Mouse (Mus musculus): ENCODE data around the gene Grm2.
"Not testable (repeated sequence)": the region's sequence is repeated elsewhere in the genome, so short reads cannot be mapped to it uniquely, and the experiment has no call there.

Grm2 gene

DNA sequence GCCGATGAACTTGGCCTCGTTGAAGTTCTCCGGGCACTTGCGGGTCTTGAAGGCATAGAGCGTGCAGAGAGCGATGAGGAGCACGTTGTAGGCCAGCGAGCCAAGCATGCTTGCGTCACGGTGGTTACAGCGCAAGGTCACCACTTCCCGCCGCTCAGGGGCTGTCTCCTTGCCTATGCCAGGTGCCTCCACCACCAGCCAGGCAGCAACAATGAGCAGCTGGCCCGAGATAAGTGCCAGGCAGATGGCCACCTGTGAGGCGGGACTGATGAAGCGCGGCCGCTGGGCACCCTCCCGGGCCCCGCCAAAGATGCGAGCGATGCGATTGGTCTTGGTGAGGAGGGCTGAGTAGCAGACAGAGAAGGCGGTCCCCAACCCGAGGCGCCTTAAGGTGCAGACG is 8.7 kb downstream of the Grm2 start:
- no peak for DNase-seq

DNA sequence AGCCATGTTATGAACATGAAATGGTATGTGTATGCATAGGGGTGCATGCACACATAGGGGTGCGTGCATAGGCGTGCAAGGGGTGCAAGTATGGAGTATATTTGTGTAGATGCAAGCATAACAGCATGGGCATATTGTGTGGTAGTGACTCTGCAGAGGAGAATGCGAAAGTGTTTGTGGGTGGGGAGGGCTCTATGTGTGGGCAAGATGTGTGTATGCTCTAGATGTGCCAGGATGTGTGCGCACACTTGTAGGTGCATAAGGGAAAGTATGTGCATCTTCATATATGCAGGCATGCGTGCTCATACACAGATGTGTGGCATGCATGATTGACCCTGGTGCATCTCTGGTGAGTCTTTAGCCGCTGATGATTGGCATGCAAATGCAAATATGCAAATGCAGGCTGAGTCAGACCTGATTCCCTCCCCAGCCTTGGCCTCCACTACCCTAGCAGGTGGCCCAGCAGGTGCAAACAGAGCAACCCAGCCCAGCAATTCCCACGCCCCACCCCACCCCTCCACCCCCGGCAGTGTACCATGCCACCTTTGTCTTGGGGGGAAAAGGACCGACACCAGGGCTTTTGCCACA is 10.1 kb downstream of the Grm2 start:
- DNase-seq: no peak

DNA sequence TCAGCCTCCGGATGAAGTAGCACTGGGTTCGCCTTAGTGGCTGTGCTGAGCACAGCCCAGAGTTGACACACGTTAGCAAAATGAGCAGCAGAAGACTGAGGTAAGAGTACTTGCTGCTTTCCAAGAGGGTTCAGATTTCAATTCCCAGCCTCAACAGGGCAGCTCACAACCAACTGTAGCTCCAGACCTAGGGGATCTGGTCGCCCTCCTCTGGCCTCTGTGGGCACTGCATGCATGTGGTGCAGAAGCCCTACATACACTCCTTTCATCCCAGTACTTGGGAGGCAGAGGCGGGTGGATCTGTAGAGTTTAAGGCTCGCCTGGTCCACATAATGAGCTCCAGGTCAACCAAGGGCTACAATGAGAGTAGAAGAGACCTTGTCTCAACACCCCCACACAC is 12.1 kb downstream of the Grm2 start:
- DNase-seq: no peak

DNA sequence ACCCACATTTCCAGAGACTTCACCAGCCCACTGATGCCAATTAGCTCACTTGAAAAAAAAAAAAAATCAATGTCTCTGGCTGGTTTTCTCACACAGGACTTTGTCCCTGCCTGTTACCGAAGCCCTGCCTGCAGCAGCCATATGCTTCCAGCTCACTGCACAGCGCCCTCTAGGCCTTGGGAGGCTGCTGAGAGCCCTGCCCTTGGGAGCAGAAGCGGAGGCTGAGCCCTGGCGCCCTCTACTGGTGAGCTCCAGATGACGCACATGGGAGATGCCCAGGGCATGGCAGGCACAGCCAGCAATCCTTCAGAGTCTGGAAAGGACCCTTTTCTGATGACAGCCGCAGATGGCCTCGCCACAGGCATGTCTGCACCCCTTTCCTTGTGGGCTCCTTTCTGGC is 12.8 kb downstream of the Grm2 start:
- peak; percentile 76 to 86 for DNase-seq

DNA sequence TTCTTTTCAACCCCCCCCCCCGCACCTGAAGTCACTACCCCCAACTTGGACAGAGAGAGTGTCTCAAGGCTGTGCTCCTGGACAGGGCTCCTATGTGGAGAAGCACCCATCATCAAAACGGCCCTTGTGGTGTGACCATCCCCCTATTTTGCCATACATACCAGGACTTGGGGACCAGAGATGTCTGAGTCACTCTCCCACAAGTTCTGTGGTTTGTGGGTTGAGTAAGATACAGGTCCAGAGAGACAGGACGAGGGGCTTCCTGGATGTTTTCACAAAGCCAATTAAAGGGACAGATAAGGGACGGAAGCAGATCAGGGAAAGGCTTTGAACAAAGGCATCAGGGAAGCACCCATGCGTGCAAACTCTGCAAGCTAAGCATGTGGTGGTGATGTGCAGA is 14.5 kb downstream of the Grm2 start:
- DNase-seq: no peak

DNA sequence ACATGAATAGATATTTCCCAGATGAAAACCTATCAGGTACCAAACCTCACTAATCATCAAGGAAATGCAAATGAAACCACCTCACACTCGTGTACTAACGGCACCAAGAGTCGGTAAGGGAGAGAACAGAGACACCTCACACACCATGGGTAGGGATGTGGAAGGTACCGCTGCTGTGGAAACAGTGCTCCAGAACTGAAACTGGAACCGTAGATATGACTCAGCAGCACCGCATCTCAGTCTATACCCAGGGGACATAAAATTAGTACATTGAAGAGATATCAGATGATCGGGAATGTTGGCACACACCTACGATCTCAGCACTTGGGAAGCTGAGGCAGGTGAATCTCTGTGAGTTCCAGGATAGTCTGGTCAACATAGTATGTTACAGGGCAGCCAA is 17.7 kb downstream of the Grm2 start:
- no peak for DNase-seq

DNA sequence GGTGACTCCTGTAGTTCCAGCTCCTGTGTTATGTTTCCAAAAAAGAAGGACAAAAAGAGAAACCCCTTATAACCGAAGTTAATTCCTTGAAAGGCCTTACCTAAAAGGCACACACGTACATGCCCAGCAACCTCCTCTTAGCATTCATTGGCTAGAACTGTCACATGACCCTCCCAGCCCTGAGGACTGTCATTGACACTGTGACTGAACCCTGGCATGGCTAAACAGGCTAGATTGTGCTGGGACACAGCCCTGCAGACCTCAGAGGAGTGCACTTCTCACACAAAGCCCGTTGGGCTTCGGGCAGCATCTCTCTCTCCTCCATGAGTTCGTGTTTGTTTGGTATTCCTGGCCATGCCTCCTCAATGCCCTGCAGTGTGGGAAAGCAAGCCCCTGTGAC is 23.7 kb downstream of the Grm2 start:
- no peak for DNase-seq

DNA sequence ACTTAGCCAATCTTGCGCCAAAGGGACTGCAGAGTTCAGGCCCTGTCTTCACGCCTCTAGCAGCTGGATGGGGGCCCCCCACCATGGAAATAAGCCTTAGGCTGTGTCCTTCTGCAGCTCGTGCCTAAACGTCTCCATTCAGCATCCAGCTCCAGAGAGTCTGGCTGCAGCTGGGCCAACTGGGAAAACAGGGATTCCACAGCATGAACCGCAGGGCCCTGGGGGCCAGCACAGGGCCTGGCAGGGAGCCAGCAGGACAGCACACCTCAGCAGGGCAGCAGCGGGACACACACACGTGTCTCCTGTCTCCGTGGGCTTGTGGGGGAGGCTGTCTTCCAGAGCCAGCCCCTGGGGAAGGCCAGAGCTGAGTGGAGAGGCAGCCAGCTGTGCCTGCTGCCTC is 28.1 kb downstream of the Grm2 start:
- not testable (repeated sequence) for DNase-seq

DNA sequence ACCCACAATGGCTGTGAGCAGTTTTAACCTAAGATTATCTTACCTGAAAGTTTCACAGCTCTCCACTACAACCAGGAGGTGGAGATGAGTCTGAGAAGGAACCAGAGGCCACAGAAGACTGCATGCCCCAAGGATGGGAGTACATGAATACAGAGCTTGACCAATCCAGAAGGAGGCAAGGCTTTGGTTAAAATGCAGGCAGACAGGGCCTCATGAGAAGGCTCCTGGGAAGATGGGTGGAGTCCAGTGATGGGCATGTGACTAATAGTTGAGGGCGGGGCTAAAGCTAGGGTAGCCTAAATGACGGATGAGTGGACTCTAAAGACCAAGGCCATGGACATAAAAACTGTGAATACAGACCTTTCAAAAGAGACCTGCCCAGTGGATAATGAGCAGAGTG is 29.6 kb downstream of the Grm2 start, which contains the start of gene Iqcf6:
Gene Iqcf6, plus strand, starts transcription at position 301 of the 400 bp plus-strand sequence.
- DNase-seq: no peak

DNA sequence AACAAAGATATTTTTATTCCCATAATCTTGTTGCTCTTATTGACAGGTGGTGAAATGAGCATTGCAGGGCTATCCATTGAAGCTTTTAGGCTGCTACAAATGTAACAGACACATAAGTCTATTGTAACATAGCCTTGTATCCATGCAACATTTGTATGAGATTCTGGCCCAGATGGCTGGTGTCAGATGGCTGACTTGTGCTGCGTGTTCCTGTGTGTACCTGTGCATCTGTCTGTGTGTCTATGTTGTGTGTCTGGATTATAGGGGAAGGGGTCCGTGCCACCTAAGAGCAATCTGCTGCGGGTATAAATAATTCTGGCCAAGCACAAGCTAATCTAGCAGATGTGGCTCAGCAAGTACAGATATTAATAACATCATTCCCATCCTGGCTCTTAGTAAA is 38.4 kb downstream of the Grm2 start:
- no peak for DNase-seq

DNA sequence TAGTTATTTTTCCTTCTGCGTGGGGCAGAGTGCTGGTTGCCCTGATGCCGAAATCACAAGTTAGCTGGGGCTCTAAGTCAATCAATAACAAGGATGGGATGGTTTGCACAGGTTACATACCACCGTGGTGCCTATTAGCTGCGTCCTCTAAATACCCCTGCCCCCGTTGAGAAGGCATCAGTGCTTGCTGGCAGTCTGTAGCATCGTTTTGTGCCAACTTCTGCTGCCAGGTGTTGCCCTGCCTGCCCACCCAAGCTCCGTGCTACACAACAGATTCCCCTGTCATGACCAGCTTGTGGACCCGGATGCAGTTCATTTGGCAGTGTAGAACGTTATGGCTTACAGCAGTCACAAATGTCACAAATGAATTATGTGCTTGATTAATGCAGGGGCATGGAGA is 39.6 kb downstream of the Grm2 start:
- no peak for DNase-seq

DNA sequence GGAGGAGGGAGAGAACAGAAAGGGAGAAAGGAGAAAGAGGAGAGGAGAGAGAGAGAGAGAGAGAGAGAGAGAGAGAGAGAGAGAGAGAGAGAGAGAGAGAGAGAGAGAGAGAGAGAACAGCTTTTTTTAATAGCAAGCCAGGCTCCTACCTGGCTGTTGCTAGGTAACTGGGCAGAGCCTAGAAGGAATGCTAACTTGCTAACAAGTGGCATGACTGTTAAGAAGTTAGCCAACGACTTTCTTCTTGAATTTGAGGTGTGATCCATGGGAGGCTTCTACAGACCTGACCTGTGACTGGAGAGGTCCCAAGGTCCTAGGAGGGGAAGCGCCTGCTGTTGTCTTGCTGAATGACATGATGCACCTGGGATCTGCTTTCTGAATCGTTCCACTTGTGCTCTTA is 41.3 kb downstream of the Grm2 start:
- DNase-seq: no peak

DNA sequence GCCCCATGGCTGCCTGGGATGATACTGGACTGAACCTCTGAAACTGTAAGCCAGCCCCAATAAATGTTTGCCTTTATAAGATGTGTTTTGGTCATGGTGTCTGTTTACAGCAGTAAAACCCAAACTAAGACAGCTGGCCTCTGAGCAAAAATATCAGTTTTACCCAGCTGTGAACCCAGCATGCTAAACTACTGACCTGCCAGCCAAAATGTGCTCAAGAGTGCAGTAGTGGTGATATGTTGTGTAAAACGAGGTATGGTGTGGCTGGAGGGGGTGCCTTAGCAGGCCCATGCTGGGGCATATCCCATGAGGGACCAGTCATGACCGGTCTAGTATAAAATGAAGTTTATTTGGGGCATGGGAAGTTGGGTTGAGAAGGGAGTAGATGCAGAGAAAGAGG is 41.9 kb downstream of the Grm2 start:
- no peak for DNase-seq

DNA sequence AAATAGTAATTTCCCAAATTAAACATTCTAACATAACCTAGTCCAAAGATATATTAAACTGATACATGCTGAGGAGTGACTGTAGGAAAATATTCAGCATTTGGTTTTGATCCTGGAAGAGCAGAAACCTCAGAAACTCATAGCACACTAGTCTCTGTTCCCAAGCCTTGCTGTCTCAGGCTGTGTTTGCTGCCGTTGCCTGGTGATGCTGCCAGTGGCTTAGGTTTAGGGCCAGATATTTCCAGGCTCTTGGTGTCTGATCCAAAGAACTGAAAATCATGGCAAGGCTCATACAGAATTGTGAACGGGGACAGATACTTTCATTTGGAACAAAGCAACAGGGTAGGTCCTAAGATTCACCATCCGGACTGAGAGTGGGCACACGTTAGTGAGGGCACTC is 45.2 kb downstream of the Grm2 start:
- DNase-seq: no peak

DNA sequence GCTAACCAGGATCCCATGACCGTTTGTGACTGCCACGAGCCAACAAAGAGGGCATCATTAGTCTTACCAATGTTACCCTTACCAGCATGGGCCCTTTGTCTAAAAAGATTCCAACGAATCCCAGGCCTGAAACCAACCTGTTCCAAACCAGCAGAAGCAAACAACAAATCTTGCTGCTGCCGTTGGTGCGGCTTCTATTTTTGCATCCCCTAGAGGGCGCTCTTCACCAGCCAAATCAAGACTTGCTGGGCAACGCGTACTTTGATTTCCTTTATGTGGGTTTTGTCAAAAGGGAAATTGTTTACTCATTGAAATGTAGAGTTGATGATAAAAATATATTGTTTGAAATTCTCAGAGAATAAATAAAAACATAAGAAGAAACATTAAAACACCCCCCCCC is 55.3 kb downstream of the Grm2 start:
- DNase-seq: peak; percentile 46 to 72

DNA sequence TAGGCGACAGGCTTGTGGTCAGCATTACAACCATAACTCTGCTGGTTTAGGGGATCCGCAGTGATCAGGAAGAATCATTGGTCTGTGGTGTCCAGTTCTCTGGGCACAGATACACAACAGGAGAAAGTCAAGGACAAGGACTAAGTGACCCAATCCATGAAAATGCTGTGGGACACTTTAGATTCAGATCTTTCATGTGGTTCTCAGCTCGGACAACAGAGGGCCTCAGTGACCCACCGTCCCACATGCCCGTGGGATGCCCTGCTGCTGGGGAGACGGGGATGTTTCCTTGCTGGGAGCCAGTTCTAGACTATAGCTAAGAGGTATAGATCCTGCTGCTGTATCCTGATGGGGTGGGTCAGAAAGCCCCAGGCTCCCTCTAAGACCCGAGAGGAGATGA is 57.4 kb downstream of the Grm2 start:
- DNase-seq: no peak

DNA sequence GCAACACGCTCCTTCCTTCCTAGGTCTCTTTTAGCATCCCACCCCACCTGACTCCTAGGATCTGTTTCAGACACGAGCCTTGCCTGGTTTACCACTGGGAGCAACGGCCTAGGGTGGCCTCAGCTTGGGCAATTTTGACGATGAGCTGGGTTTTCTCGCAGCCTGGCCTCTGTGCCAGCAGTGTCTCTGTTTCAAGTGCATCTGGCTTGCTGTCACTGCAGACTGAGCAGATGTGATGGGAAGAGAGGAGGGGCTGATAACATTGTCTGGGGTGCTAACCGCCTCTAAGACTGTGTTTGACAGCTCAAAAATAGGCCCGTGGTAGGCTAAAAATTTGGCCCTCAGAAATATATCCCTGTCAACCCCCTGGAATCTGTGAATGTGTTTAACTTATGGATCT is 60.0 kb downstream of the Grm2 start:
- DNase-seq: no peak

DNA sequence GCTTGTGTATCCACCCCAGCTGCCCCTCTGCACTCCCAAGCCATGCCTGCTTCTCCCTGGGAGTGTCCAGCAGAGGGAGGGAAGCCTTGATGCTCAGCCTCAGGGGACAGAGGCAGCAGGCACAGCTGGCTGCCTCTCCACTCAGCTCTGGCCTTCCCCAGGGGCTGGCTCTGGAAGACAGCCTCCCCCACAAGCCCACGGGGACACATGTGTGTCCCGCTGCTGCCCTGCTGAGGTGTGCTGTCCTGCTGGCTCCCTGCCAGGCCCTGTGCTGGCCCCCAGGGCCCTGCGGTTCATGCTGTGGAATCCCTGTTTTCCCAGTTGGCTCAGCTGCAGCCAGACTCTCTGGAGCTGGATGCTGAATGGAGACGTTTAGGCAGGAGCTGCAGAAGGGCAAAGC is 60.5 kb downstream of the Grm2 start:
- DNase-seq: not testable (repeated sequence)
